Mouse (Mus musculus): ENCODE measurements around the gene Cdr2.
"Not testable (repeated sequence)": the region's sequence is repeated elsewhere in the genome, so short reads cannot be mapped to it uniquely, and the experiment has no call there.

Gene Cdr2

DNA sequence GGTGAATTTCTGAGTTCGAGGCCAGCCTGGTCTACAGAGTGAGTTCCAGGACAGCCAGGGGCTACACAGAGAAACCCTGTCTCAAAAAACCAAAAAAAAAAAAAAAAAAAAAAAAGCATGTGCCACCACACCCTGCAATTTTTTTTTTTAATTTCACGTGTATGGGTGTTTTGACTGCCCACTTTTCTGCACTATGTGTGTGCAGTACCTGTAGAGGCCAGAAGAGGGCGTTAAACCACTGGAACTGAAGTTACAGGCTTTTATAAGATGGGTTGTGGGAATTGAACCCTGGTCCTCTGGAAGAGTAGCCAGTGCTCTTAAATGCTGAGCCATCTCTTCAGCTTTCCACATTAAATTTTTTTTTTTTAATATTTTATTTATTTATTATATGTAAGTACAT is 71.9 kb downstream of the Cdr2 start:
- DNase-seq (ENCODE audit: low spot score in 2 of 2): not testable (repeated sequence)

Data from frontal cortex, postnatal 36 days (tissue).